Mouse (Mus musculus): ENCODE results near the gene Otud7b.

- TF ChIP-seq CTCF (IDR thresholded peaks at IDR 0.05; ENCODE audit: low read depth, low read length) (no peak), POLR2A (IDR thresholded peaks at IDR 0.05; ENCODE audit: insufficient read depth, low read length) (no peak), EP300 (IDR thresholded peaks at IDR 0.05; ENCODE audit: insufficient read depth, low read depth, low read length) (no peak)
Measured at GRCm38 (mm10) chr3:96069046-96069445, 35.3 kb upstream of the Otud7b start.
